Mouse (Mus musculus) embryonic fibroblast, embryonic 13.5 days (primary cell): ENCODE measurements at regions not wholly inside any gene's neighbourhood (a gene's known extent, or its start where the extent isn't known, plus 50 kb on each side); places are given as distances from the start of the nearest gene placed in this dataset.

Experiments
- CTCF ChIP-seq: IDR thresholded peaks from 2 replicates; pipeline ENCODE4 v1.5.1; 2011; ENCODE audit warnings: mild to moderate bottlenecking, control low read depth, low read length, moderate library complexity, borderline replicate concordance; ENCODE audit not compliant: insufficient read depth
- POLR2A ChIP-seq: IDR thresholded peaks from 2 replicates; pipeline ENCODE4 v1.6.1; 2011; ENCODE audit warnings: low read depth, mild to moderate bottlenecking, control low read depth, low read length, moderate library complexity

DNA sequence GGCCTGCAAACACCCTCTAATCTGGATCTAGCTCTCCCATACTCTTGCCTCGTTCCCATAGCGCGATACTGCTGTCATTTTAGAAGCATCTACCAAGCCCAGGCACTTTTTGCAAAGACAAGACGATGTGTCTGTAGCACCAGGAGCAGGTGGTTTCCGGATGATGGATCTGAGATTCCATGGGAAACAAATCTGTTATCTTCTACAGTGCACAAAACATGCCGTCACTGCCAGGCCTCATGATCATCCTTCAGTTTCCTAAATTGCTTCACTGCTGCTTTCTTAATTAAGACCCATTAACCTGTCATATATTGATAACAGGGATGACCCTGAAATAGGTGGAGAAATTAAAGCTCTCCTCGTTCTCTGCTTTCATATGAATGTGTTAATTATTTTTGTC, 232.9 kb downstream of the Zfp619 start:
- TF ChIP-seq CTCF: no peak
- TF ChIP-seq POLR2A: no peak
